Mouse (Mus musculus) thymus, adult 2 months (tissue): ENCODE measurements around the gene Nmrk1.

ENCODE experiments used
- CTCF ChIP-seq: fragments of 200-500 bp; IDR thresholded peaks from 2 replicates; pipeline ENCODE4 v1.5.1; 2012; ENCODE audit warnings: mild to moderate bottlenecking, control low read depth, low read length, moderate library complexity, borderline replicate concordance; ENCODE audit not compliant: control insufficient read depth, poor library complexity, insufficient read depth; ENCODE audit errors: extremely low read depth
- POLR2A ChIP-seq: fragments of 200-500 bp; IDR thresholded peaks from 2 replicates; pipeline ENCODE4 v1.6.1; 2012; ENCODE audit warnings: mild to moderate bottlenecking, low read length, control low read depth, moderate library complexity; ENCODE audit not compliant: control insufficient read depth, poor library complexity, insufficient read depth; ENCODE audit errors: extremely low read depth

DNA sequence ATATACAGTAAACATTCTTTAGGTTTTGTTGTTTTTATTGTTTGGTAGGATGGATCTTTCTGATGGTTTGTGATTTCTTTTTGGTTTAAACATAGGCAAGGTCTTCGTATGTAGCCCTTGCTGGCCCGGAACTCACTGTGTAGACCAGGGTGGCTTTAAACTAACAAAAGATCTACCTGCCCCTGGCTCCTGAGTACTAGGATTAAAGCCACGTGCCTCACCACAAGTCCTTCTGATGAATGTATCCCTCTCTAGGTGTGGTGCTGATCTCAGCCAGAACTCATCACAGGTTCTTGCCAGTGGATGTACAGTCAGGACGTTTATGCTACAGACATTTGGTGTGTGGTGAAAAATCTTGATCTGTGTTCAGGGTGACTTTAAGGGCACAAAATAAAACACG, 6.2 kb downstream of the Nmrk1 start:
- TF ChIP-seq CTCF = no peak
- TF ChIP-seq POLR2A = no peak
